Mouse (Mus musculus) embryonic facial prominence, embryonic 15.5 days (tissue): ENCODE results near the gene Cdk19. TPM values are rescaled to one million over a fixed set of nuclear protein-coding genes. Genes with fewer than 3 reads are reported as not detected.

Source experiments
- ATAC-seq: fragments of 200-750 bp; cut with Nextera tagmentation; 2 replicates; pipeline ENCODE4 v1.8.0; 2017; ENCODE audit warnings: low read depth, moderate TSS enrichment; ENCODE audit not compliant: insufficient number of reproducible peaks, low FRiP score, low TSS enrichment
- H3K27ac ChIP-seq: fragments of 300-500 bp; sonication (generic); replicated peaks from 2 replicates; pipeline ENCODE4 v1.5.1; 2015; ENCODE audit warnings: mild to moderate bottlenecking, inconsistent platforms
- H3K27me3 ChIP-seq: fragments of 300-500 bp; sonication (generic); 2 replicates; pipeline ENCODE4 v1.6.1; 2015; ENCODE audit warnings: inconsistent platforms
- H3K36me3 ChIP-seq: fragments of 300-500 bp; sonication (generic); 2 replicates; pipeline ENCODE4 v1.6.1; 2015; ENCODE audit warnings: mild to moderate bottlenecking, inconsistent platforms
- H3K4me1 ChIP-seq: fragments of 300-500 bp; sonication (generic); 2 replicates; pipeline ENCODE4 v1.6.1; 2015; ENCODE audit warnings: inconsistent platforms
- H3K4me2 ChIP-seq: fragments of 300-500 bp; sonication (generic); replicated peaks from 2 replicates; pipeline ENCODE4 v1.6.1; 2015; ENCODE audit warnings: mild to moderate bottlenecking, inconsistent platforms
- H3K4me3 ChIP-seq: fragments of 300-500 bp; sonication (generic); replicated peaks from 2 replicates; pipeline ENCODE4 v1.5.1; 2015; ENCODE audit warnings: mild to moderate bottlenecking, inconsistent platforms
- H3K9ac ChIP-seq: fragments of 300-500 bp; sonication (generic); 2 replicates; pipeline ENCODE4 v1.6.1; 2015; ENCODE audit warnings: inconsistent platforms
- H3K9me3 ChIP-seq: fragments of 300-500 bp; sonication (generic); replicated peaks from 2 replicates; pipeline ENCODE4 v1.6.1; 2016; ENCODE audit warnings: inconsistent platforms
- WGBS: fragments of 180-500 bp; shearing (Covaris S2); methylation state at CpG from one replicate; pipeline ENCODE4 v1.1.7; 2015; 5-methylcytosine and 5-hydroxymethylcytosine counted together
- polyA plus RNA-seq: library from polyadenylated mRNA; unstranded; fragments of >200 nt; fragmentation: Nextera tagmentation; extraction: Ambion mirVana; gene quantifications from 2 replicates; pipeline ENCODE4 v1.2.1, GENCODE M21; 2015

The Cdk19 gene
- polyA plus RNA-seq, 1 experiment from 2014 or later: 10.0 TPM

GRCm38 (mm10) chr10:40489086-40489796 lies 149.9 kb downstream of the Cdk19 start:
- Histone ChIP-seq H3K4me2 (no peak overlapping the region), H3K4me1 (no peaks in the 10 kb centered on the region), H3K4me3 (no peak overlapping the region), H3K9me3 (no peaks in the 10 kb centered on the region), H3K36me3 (no peaks in the 10 kb centered on the region), H3K27ac (no peak overlapping the region), H3K9ac (no peak overlapping the region), H3K27me3 (no peaks in the 10 kb centered on the region)
- 75% methylated on average over 6 of the region's 6 CpGs for WGBS
- no peak for ATAC-seq

- ATAC-seq: no peak
- H3K4me2 ChIP-seq: no peak overlapping the region
- WGBS: 84% methylated on average over 7 of the region's 7 CpGs
These were observed 151.8 kb downstream of the Cdk19 start for GRCm38 (mm10) chr10:40491131-40491530.

GRCm38 (mm10) chr10:40491748-40492147 lies 152.4 kb downstream of the Cdk19 start:
- Histone ChIP-seq H3K4me2 (no peak overlapping the region), H3K4me1 (no peaks in the 10 kb centered on the region), H3K36me3 (no peaks in the 10 kb centered on the region), H3K27me3 (no peaks in the 10 kb centered on the region), H3K4me3 (no peak overlapping the region), H3K9me3 (no peaks in the 10 kb centered on the region), H3K27ac (no peak overlapping the region), H3K9ac (no peak overlapping the region)
- WGBS: 87% methylated on average over 10 of the region's 10 CpGs
- ATAC-seq: no peak

More at GRCm38 (mm10) chr10:40491131-40491530, 151.8 kb downstream of the Cdk19 start:
- no peak overlapping the region for H3K27ac ChIP-seq
- H3K4me1 ChIP-seq: no peaks in the 10 kb centered on the region
- H3K9ac ChIP-seq: no peak overlapping the region
- H3K4me3 ChIP-seq: no peak overlapping the region
- no peaks in the 10 kb centered on the region for H3K36me3 ChIP-seq
- no peaks in the 10 kb centered on the region for H3K9me3 ChIP-seq
- no peaks in the 10 kb centered on the region for H3K27me3 ChIP-seq

- ATAC-seq: no peak
These were observed 155.1 kb downstream of the Cdk19 start for GRCm38 (mm10) chr10:40494181-40495162.

GRCm38 (mm10) chr10:40497301-40498041 lies 158.1 kb downstream of the Cdk19 start:
- H3K27ac ChIP-seq: no peak overlapping the region
- 0 out of 2 replicates have a peak, but pooled peaks cover 5% of the 10 kb centered on the region for H3K4me1 ChIP-seq
- no peak overlapping the region for H3K4me3 ChIP-seq
- H3K27me3 ChIP-seq: no peaks in the 10 kb centered on the region
- no peak for ATAC-seq
- no peak overlapping the region for H3K9ac ChIP-seq
- 34% methylated on average over 9 of the region's 9 CpGs for whole genome bisulfite sequencing
- H3K9me3 ChIP-seq: no peaks in the 10 kb centered on the region
- no peak overlapping the region for H3K4me2 ChIP-seq
- no peaks in the 10 kb centered on the region for H3K36me3 ChIP-seq

More at GRCm38 (mm10) chr10:40494181-40495162, 155.1 kb downstream of the Cdk19 start:
- no peaks in the 10 kb centered on the region for H3K36me3 ChIP-seq
- H3K4me2 ChIP-seq: no peak overlapping the region
- no peak overlapping the region for H3K4me3 ChIP-seq
- no peaks in the 10 kb centered on the region for H3K9me3 ChIP-seq
- H3K9ac ChIP-seq: no peak overlapping the region
- H3K4me1 ChIP-seq: no peaks in the 10 kb centered on the region
- 60% methylated on average over 9 of the region's 9 CpGs for WGBS
- no peak overlapping the region for H3K27ac ChIP-seq
- H3K27me3 ChIP-seq: no peaks in the 10 kb centered on the region

DNA sequence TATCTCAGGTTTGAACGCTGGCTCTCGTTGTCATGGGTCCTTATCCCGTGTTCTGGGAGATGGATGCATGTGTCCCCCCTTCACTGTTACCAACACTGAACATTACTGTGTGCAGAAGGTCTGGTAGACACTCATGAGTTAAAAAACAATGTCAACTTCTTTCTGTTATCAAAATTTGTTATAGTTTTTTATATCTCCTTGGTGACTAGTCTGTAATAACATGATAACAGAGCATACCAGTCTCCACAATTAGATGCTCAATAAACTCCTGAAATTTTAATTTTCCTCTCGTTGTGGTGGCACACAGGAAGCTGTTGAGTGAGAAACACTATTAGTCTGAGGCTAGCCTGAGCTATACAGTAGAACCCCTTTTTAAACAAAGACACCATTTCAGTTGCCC lies 159.1 kb downstream of the Cdk19 start:
- 88% methylated on average over 4 of the region's 4 CpGs for WGBS
- no peak for ATAC-seq
- no peaks in the 10 kb centered on the region for H3K9me3 ChIP-seq
- no peaks in the 10 kb centered on the region for H3K36me3 ChIP-seq
- no peak overlapping the region for H3K27ac ChIP-seq
- no peak overlapping the region for H3K9ac ChIP-seq
- no peaks in the 10 kb centered on the region for H3K27me3 ChIP-seq
- H3K4me1 ChIP-seq: 0 out of 2 replicates have a peak, but pooled peaks cover 5% of the 10 kb centered on the region
- H3K4me2 ChIP-seq: no peak overlapping the region
- no peak overlapping the region for H3K4me3 ChIP-seq

GRCm38 (mm10) chr10:40499314-40500252 lies 160.2 kb downstream of the Cdk19 start:
- Histone ChIP-seq H3K4me3 (no peak overlapping the region), H3K9ac (no peak overlapping the region), H3K9me3 (no peaks in the 10 kb centered on the region), H3K4me1 (0 out of 2 replicates have a peak, but pooled peaks cover 5% of the 10 kb centered on the region), H3K27ac (no peak overlapping the region), H3K36me3 (no peaks in the 10 kb centered on the region), H3K27me3 (no peaks in the 10 kb centered on the region), H3K4me2 (no peak overlapping the region)
- WGBS: 42% methylated on average over 18 of the region's 18 CpGs
- no peak for ATAC-seq

DNA sequence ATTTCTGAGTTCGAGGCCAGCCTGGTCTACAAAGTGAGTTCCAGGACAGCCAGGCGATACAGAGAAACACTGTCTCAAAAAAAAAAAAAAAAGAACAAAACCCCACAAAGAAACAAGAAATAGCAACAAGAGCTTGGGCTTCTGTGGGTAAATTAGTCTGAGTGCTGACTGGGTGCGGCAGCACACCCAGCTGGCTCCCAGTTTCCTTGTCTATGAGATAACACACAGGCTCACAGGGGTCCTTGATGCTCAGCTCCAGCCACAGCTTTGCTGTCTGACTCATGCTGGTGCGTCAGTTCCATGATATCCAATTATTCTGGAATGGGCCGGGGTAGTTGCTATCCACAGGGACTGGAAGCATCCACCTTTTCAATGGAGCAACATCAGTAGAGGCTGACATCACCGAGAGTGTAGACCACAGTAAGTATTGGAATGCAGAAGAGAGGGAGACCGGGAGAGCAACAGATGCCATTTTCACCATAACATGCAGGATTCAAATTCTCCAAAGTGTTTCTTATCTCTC lies 161.4 kb downstream of the Cdk19 start:
- Histone ChIP-seq H3K9me3 (no peaks in the 10 kb centered on the region), H3K4me1 (0 out of 2 replicates have a peak, but pooled peaks cover 5% of the 10 kb centered on the region), H3K4me2 (no peak overlapping the region), H3K9ac (no peak overlapping the region), H3K4me3 (no peak overlapping the region), H3K27ac (no peak overlapping the region), H3K27me3 (no peaks in the 10 kb centered on the region), H3K36me3 (no peaks in the 10 kb centered on the region)
- 86% methylated on average over 7 of the region's 7 CpGs for WGBS
- ATAC-seq: no peak

DNA sequence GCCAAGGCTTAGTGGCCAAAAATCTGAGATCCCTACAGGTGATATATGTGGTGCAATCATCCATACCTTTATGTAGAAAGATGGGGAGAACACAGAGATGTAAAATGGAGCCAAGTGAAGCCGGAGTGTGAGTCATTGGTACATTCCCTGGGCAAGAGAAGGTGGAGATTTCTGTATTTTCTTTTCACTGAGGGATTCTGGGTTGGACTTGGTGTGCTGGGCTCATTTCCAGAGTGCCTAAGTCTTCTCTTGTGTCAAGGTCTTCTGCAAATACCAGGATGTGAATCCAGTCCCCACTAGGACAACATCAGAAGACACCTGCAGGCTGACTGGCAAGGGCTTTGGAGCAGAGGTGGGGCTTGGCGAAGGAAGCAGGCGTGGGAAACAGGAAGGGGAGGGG lies 163.4 kb downstream of the Cdk19 start:
- no peak for ATAC-seq
- WGBS: 75% methylated on average over 2 of the region's 3 CpGs

DNA sequence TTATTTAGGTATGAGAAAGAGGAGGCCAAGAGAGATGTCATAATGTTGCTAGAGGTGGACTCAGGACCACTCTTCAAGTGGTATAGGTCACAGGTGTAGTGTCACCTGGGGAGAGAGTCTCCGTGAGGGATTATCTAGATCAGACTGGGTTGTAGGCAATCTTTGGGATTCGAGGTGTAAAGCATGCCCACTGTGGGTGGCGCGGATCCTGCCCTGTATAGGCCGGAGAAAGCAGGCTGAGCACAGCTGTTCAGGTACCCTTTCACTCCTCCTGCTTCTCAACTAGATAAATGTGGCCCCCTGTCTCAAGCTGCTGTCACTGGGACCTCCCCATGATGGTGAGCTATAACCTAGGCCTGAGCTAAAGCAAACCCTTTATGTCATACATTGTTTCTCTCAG lies 171.0 kb downstream of the Cdk19 start:
- no peak overlapping the region for H3K4me2 ChIP-seq
- no peak overlapping the region for H3K27ac ChIP-seq
- ATAC-seq: no peak
- no peaks in the 10 kb centered on the region for H3K36me3 ChIP-seq
- no peaks in the 10 kb centered on the region for H3K27me3 ChIP-seq
- H3K4me3 ChIP-seq: no peak overlapping the region
- H3K9me3 ChIP-seq: no peaks in the 10 kb centered on the region
- 87% methylated on average over 5 of the region's 5 CpGs for WGBS
- no peaks in the 10 kb centered on the region for H3K4me1 ChIP-seq
- H3K9ac ChIP-seq: no peak overlapping the region

More for the DNA sequence above, 163.4 kb downstream of the Cdk19 start:
- no peak overlapping the region for H3K4me2 ChIP-seq
- H3K9ac ChIP-seq: no peak overlapping the region
- no peaks in the 10 kb centered on the region for H3K36me3 ChIP-seq
- no peak overlapping the region for H3K4me3 ChIP-seq
- H3K27me3 ChIP-seq: no peaks in the 10 kb centered on the region
- H3K27ac ChIP-seq: no peak overlapping the region
- no peaks in the 10 kb centered on the region for H3K9me3 ChIP-seq
- H3K4me1 ChIP-seq: 0 out of 2 replicates have a peak, but pooled peaks cover 5% of the 10 kb centered on the region
